Comparison of ENCODE assay signal across 26 mouse cellular contexts in the genomic region with DNA sequence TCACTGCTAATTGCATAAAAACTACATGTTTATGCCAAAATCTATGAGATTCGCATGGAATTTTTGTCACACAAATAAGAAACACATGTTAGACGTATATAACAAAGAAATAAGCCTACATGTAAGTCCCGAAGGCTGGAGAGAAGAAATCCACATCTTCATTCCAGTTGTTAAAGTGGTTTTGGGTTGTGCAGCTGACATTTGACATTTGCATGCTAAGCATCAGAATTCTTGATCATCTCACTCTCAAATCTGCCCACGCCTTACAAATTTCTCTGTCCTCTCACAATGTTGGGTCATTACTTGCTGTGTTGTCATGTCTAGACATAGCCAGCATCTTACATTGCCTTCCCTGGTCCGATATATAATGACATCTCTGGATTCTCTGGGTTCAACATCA.
"Had no signal": no experiment of that assay in that cellular context is flagged by ENCODE, and none has a peak within 500 bp of the region (broad histone marks: within the 10 kb centered on the region; RNA-seq: fewer than 3 reads in every experiment).

No protein-coding gene starts in this region.

- DNase-seq: gastrocnemius, adult 2 months; gastrocnemius, postnatal 10 days; gastrocnemius, postnatal 25 days; heart, adult 18-20 months; heart, postnatal 10 days; heart, postnatal 4 days; kidney, adult 18-20 months; kidney, adult 8-10 months; kidney, postnatal 10 days; kidney, postnatal 25 days; kidney, postnatal 4 days; liver; liver, embryonic 13.5 days had no signal

- H3K9ac ChIP-seq: hindbrain, embryonic 12.5 days; hindbrain, embryonic 14.5 days; intestine, embryonic 15.5 days; limb, embryonic 12.5 days; liver, embryonic 13.5 days had no signal

- ATAC-seq: hindbrain, embryonic 16.5 days; inflammation-experienced regulatory T-cells, adult 6 months; intestine, embryonic 15.5 days; intestine, postnatal 0 days had no signal

- H3K27me3 ChIP-seq: hindbrain, embryonic 12.5 days; intestine, embryonic 15.5 days; limb, embryonic 12.5 days; liver, embryonic 13.5 days had no signal

- H3K4me3 ChIP-seq: gastrocnemius, adult 2 months; hindbrain, embryonic 10.5 days; hindbrain, embryonic 12.5 days; intestine, embryonic 15.5 days; layer of hippocampus, adult 2 months; left cerebral cortex, adult 2 months; limb, embryonic 10.5 days; limb, embryonic 12.5 days; liver, embryonic 13.5 days had no signal

- H3K36me3 ChIP-seq: hindbrain, embryonic 10.5 days; hindbrain, embryonic 12.5 days; intestine, embryonic 15.5 days; limb, embryonic 10.5 days; limb, embryonic 12.5 days; liver, embryonic 13.5 days had no signal

- H3K9me3 ChIP-seq: hindbrain, embryonic 10.5 days; hindbrain, embryonic 12.5 days; intestine, embryonic 15.5 days; limb, embryonic 10.5 days; limb, embryonic 12.5 days; liver, embryonic 13.5 days had no signal

- H3K27ac ChIP-seq: gastrocnemius, adult 2 months; hindbrain, embryonic 10.5 days; hindbrain, embryonic 12.5 days; hindbrain, embryonic 14.5 days; intestine, embryonic 15.5 days; layer of hippocampus, adult 2 months; left cerebral cortex, adult 2 months; limb, embryonic 10.5 days; limb, embryonic 12.5 days; liver, embryonic 13.5 days had no signal

- H3K4me2 ChIP-seq: heart, embryonic 11.5 days; hindbrain, embryonic 12.5 days; hindbrain, embryonic 14.5 days; intestine, embryonic 15.5 days; limb, embryonic 12.5 days; liver, embryonic 11.5 days; liver, embryonic 13.5 days had no signal

- H3K4me1 ChIP-seq: hindbrain, embryonic 10.5 days; hindbrain, embryonic 12.5 days; intestine, embryonic 15.5 days; limb, embryonic 10.5 days; limb, embryonic 12.5 days; liver, embryonic 13.5 days had no signal
